Mouse (Mus musculus) ES-Bruce4 (cell line): Measurements from ENCODE around the gene Lrguk. TPM values are rescaled to one million over a fixed set of nuclear protein-coding genes. Genes with fewer than 3 reads are reported as not detected.

Experiments
- H3K27ac ChIP-seq: 2 replicates; pipeline ENCODE4 v1.5.1; 2012; ENCODE audit warnings: low read length, inconsistent platforms; ENCODE audit not compliant: insufficient read depth
- H3K27me3 ChIP-seq: 2 replicates; pipeline ENCODE4 v1.6.1; 2012; ENCODE audit warnings: mild to moderate bottlenecking, low read length, inconsistent platforms; ENCODE audit not compliant: control insufficient read depth, poor library complexity, insufficient read depth, severe bottlenecking
- H3K36me3 ChIP-seq: 2 replicates; pipeline ENCODE4 v1.6.1; 2012; ENCODE audit warnings: inconsistent platforms, mild to moderate bottlenecking, low read length, moderate library complexity; ENCODE audit not compliant: control insufficient read depth, poor library complexity, insufficient read depth, severe bottlenecking
- H3K4me1 ChIP-seq: one replicate; pipeline ENCODE4 v1.8.1; 2011; ENCODE audit warnings: low read length; ENCODE audit not compliant: control insufficient read depth, insufficient read depth
- H3K4me3 ChIP-seq: 2 replicates; pipeline ENCODE4 v1.5.1; 2011; ENCODE audit warnings: low read depth, mild to moderate bottlenecking, low read length
- H3K9ac ChIP-seq: 2 replicates; pipeline ENCODE4 v1.6.1; 2012; ENCODE audit warnings: low read depth, mild to moderate bottlenecking, inconsistent platforms; ENCODE audit not compliant: poor library complexity, severe bottlenecking
- H3K9me3 ChIP-seq: replicated peaks from 2 replicates; pipeline ENCODE4 v1.6.1; 2012; ENCODE audit warnings: mild to moderate bottlenecking, low read length, inconsistent platforms; ENCODE audit not compliant: control insufficient read depth, poor library complexity, insufficient read depth, severe bottlenecking
- CTCF ChIP-seq: IDR thresholded peaks from one replicate; pipeline ENCODE4 v1.8.1; 2011; ENCODE audit warnings: low read depth, low read length
- EP300 ChIP-seq: IDR thresholded peaks from 2 replicates; pipeline ENCODE4 v1.6.1; 2011; ENCODE audit warnings: low read depth, low read length; ENCODE audit not compliant: insufficient read depth
- POLR2A ChIP-seq: IDR thresholded peaks from one replicate; pipeline ENCODE4 v1.8.1; 2011; ENCODE audit warnings: low read length; ENCODE audit not compliant: insufficient read depth
- polyA plus RNA-seq: library from polyadenylated mRNA; stranded (reverse); fragments of >200 nt; gene quantifications from 2 replicates; pipeline ENCODE4 v1.2.4, GENCODE M21; 2011; ENCODE audit warnings: low read depth; ENCODE audit not compliant: missing spikeins, insufficient read depth, insufficient read length

Lrguk gene
- polyA plus RNA-seq, 1 experiment: 1.5 TPM

DNA sequence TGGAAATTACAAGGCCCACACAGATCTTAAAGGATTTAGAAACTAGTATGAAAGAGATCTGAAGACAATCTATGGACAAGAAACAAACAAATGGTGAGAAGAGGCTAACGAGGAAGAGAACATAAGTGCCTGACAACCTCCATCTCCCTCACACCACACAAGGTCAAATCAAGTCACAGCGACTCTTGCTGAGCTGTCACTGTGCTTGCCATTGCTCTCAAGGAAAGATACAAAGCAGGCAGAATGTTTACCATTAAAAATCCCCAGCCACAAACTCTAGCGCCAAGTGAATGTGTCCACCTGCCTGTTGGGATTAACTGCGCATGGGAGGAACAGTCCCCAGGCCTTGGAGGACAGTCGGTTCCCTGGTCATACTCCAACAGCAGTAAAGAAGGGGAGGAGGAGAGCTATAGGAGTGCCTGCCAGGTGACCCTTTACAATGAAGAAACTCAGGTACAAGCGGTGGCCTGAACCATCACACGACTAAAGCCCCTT is 131.6 kb downstream of the Lrguk start:
- H3K36me3 ChIP-seq: peaks cover 15% of the 10 kb centered on the region
- H3K9me3 ChIP-seq: no peaks in the 10 kb centered on the region
- no peak overlapping the region for H3K4me3 ChIP-seq
- no peak for TF ChIP-seq CTCF
- no peak for TF ChIP-seq EP300
- no peak overlapping the region for H3K27ac ChIP-seq
- no peak overlapping the region for H3K9ac ChIP-seq
- H3K4me1 ChIP-seq: no peaks in the 10 kb centered on the region
- no peaks in the 10 kb centered on the region for H3K27me3 ChIP-seq

DNA sequence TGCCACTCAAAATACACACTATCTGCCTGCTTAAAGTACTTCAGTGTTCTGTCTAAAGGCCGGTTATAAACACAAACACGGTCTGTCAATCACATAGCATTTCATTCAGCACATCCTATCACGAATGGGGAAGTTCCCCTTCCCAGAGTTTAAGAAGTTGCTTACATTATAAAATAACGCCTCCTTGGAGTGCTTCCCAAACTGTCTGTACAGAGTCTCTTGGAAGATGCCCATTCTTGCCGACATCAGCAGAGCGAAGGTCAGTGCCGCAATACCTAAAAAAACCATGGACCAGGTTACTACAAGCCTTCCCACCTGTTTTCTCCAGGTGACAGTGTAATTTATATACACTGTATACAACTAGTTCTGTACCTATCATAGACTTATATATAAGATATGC is 132.3 kb downstream of the Lrguk start:
- H3K27me3 ChIP-seq: no peaks in the 10 kb centered on the region
- no peak overlapping the region for H3K9ac ChIP-seq
- peaks cover 18% of the 10 kb centered on the region for H3K36me3 ChIP-seq
- H3K9me3 ChIP-seq: no peaks in the 10 kb centered on the region
- H3K4me1 ChIP-seq: no peaks in the 10 kb centered on the region
- TF ChIP-seq POLR2A (no peak), CTCF (no peak)
- H3K4me3 ChIP-seq: no peak overlapping the region
- H3K27ac ChIP-seq: no peak overlapping the region

DNA sequence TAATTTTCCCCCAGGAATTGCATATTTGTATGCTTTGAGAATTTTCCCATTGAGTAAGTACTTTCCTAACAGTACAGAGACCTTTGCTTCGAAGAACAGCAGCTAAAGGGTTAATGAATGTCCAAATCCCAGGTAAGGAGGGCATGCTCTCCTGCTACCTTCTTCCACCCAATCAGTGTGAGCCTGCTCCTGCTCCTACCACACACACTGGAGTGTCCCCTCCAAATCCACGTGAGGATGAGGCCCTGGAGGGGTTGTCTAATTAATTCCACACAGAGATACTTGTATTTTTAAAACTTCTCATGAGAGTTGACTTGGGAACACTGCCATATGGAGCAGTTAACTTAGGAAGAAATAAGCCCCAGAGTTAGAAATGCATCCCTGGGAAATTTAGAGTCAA is 133.4 kb downstream of the Lrguk start:
- TF ChIP-seq CTCF: no peak
- no peak for TF ChIP-seq POLR2A
- no peak for TF ChIP-seq EP300
- no peaks in the 10 kb centered on the region for H3K9me3 ChIP-seq
- peaks cover 18% of the 10 kb centered on the region for H3K36me3 ChIP-seq
- no peak overlapping the region for H3K4me3 ChIP-seq
- H3K27me3 ChIP-seq: no peaks in the 10 kb centered on the region
- H3K27ac ChIP-seq: no peak overlapping the region
- no peak overlapping the region for H3K9ac ChIP-seq
- no peaks in the 10 kb centered on the region for H3K4me1 ChIP-seq

DNA sequence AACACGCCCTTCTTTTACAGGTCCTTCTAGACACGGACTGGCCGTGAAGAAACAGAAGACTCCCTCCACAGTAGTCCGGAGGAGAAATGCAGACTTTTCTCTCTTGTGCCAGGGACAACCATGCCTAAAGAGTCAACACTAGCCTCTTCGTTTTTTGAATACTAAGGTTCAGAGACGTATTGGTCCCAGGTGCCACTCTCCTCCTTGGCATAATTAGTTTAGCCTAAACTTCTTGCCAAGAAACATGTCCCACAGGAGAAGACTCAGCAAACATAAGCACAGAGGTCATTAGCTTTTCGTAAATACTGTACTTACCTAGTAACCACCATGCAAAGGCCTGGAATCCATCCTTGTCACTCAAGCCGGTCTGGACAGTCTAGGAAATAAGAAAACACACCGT is 133.8 kb downstream of the Lrguk start:
- Histone ChIP-seq H3K4me1 (no peaks in the 10 kb centered on the region), H3K36me3 (peaks cover 18% of the 10 kb centered on the region), H3K9me3 (no peaks in the 10 kb centered on the region), H3K4me3 (no peak overlapping the region), H3K27ac (no peak overlapping the region), H3K27me3 (no peaks in the 10 kb centered on the region), H3K9ac (no peak overlapping the region)
- no peak for TF ChIP-seq EP300
- no peak for TF ChIP-seq POLR2A
- no peak for TF ChIP-seq CTCF

DNA sequence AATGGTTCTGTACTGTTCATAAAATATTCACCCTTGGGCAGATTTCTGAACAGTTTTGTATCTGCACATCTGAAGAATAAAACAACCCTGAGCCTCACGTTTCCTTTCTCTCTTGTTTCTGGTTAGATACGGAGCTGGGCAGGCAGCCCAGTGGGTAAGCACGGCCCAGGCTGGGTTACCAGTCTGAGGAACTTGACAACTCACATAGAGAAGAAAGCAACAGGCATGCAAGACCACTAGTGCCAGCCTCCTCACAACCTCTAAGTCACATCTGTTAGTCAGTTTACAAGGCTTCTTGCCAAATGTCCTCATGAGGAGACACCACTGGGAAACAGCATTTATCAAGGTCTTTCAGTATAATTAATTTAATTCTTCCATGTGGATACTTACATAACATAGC is 139.6 kb downstream of the Lrguk start:
- no peak overlapping the region for H3K9ac ChIP-seq
- no peak overlapping the region for H3K4me3 ChIP-seq
- H3K4me1 ChIP-seq: no peaks in the 10 kb centered on the region
- H3K27ac ChIP-seq: no peak overlapping the region
- TF ChIP-seq EP300 (no peak), CTCF (no peak), POLR2A (no peak)
- peaks cover 9% of the 10 kb centered on the region for H3K36me3 ChIP-seq
- H3K9me3 ChIP-seq: no peaks in the 10 kb centered on the region
- H3K27me3 ChIP-seq: no peaks in the 10 kb centered on the region

DNA sequence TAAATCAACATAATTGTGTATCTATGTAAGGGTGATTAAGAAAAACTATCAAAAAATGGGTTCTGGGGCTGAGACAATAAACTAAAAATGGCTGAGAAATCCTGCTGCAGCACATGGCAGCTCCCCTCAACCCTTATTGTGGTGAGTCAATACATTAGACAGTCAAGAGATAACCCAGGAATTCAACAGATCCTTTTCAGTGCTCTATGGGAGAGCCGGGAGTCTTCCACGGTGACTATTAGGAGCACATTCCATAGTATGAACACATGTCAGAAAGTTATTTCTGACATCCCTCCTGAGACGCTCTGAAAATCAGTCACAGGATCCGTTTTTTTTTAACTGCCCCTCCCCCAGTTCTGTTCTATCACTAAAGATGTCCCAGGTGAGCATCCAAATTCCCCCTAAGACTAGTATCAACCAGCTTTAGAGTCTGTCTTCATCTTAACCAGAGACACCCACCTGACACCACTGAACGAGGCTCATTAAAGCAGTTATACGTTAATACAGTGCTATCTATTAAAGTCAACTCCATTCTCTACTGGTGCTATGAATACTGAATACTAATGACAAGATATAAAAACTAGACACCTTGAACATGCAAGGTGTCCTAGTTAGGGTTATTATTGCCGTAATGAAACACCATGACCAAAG is 141.7 kb downstream of the Lrguk start:
- H3K27ac ChIP-seq: no peak overlapping the region
- no peak overlapping the region for H3K4me3 ChIP-seq
- no peaks in the 10 kb centered on the region for H3K27me3 ChIP-seq
- no peaks in the 10 kb centered on the region for H3K9me3 ChIP-seq
- no peaks in the 10 kb centered on the region for H3K4me1 ChIP-seq
- TF ChIP-seq POLR2A (no peak), EP300 (no peak), CTCF (no peak)
- no peak overlapping the region for H3K9ac ChIP-seq
- peaks cover 4% of the 10 kb centered on the region; the same call in 1 of the 2 replicates for H3K36me3 ChIP-seq
